Mouse (Mus musculus): ENCODE measurements at regions not wholly inside any gene's neighbourhood (a gene's known extent, or its start where the extent isn't known, plus 50 kb on each side); places are given as distances from the start of the nearest gene placed in this dataset.

GRCm38 (mm10) chr4:12620059-12620755 lies 448.4 kb upstream of the Fam92a start:
- dilution Hi-C loops (cut with MboI; ENCODE audit: extremely low pct_ligation_motif_present, extremely low pct_unique_long_range_greater_than_20kb, low sequenced_read_pairs), result no loop called here
- Histone ChIP-seq H3K79me2 (replicated peaks; ENCODE audit: control insufficient read depth, extremely low read depth, insufficient read depth, poor library complexity, severe bottlenecking) (no peaks in the 10 kb centered on the region), H3K9me3 (replicated peaks; ENCODE audit: low read length) (no peaks in the 10 kb centered on the region), H3K9ac (ENCODE audit: insufficient read depth, low read depth) (no peak overlapping the region), H3K27ac (ENCODE audit: insufficient read depth, low read depth) (no peak overlapping the region), H3K36me3 (replicated peaks in 1 of 2; ENCODE audit: control insufficient read depth in 1 of 2, insufficient read depth in 1 of 2, low read length in 1 of 2) (no peaks in the 10 kb centered on the region), H3K4me2 (ENCODE audit: insufficient read depth, low read depth, poor library complexity, severe bottlenecking) (no peak overlapping the region), H3K27me3 (replicated peaks) (no peaks in the 10 kb centered on the region), H3K4me3 (replicated peaks in 1 of 3; ENCODE audit: low read depth in 2 of 3, low read length in 2 of 3, poor library complexity in 1 of 3) (no peak overlapping the region), H3K4me1 (ENCODE audit: control insufficient read depth in 1 of 2, insufficient read depth in 2 of 2) (no peaks in the 10 kb centered on the region)
- in situ Hi-C loops (cut with MboI; ENCODE audit: low pct_ligation_motif_present, low pct_unique_long_range_greater_than_20kb, low sequenced_read_pairs), result no loop called here
- DNase-seq (ENCODE audit: extremely low read depth), result no peak
- TF ChIP-seq BHLHE40 (IDR thresholded peaks at IDR 0.05; ENCODE audit: low read depth, low read length), result no peak
- TF ChIP-seq E2F4 (IDR thresholded peaks at IDR 0.05; ENCODE audit: insufficient replicate concordance, low read depth, low read length), result no peak
- TF ChIP-seq POLR2A (IDR thresholded peaks at IDR 0.05; ENCODE audit: low read depth, low read length), result no peak
- TF ChIP-seq MXI1 (IDR thresholded peaks at IDR 0.05; ENCODE audit: low read depth, low read length), result no peak
- TF ChIP-seq JUND (conservative IDR thresholded peaks at IDR 0.05; ENCODE audit: low read depth, low read length), result no peak
- no peak for TF ChIP-seq CTCF (conservative IDR thresholded peaks at IDR 0.05 in 1 of 2, IDR thresholded peaks at IDR 0.05 in 1 of 2; ENCODE audit: low read depth in 2 of 2, low read length in 2 of 2)
- no peak for TF ChIP-seq CHD1 (IDR thresholded peaks at IDR 0.05; ENCODE audit: low read depth, low read length)
- no peak for TF ChIP-seq UBTF (IDR thresholded peaks at IDR 0.05; ENCODE audit: low read depth, low read length)
- no peak for TF ChIP-seq MAZ (IDR thresholded peaks at IDR 0.05; ENCODE audit: low read depth, low read length)
- TF ChIP-seq MEF2A (IDR thresholded peaks at IDR 0.05; ENCODE audit: borderline replicate concordance, low read depth, low read length), result no peak

DNA sequence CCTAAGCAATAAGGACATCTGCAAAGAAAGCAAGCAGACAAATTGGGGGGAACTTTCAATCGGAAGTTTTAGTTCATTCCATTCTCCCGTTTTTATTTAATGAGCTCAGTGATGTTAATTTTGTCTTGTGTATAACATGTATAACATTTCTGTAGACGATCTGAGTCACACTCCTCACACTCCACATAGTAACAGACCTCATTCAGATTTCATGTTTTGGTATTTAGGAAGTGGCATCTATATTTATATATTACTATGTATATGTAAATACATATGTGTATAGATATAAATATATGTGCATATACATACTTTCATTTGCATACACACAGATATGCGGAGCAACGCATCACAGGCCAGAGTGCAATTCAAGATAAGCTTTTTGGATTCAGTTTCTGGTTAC lies 444.9 kb upstream of the Fam92a start:
- H3K9me3 ChIP-seq (replicated peaks; ENCODE audit: low read length), result no peaks in the 10 kb centered on the region
- no peaks in the 10 kb centered on the region for H3K27me3 ChIP-seq (replicated peaks)
- in situ Hi-C loops (cut with MboI; ENCODE audit: low pct_ligation_motif_present, low pct_unique_long_range_greater_than_20kb, low sequenced_read_pairs), result no loop called here

More for the DNA sequence above, 444.9 kb upstream of the Fam92a start:
- no peak overlapping the region for H3K4me2 ChIP-seq (ENCODE audit: insufficient read depth, low read depth, poor library complexity, severe bottlenecking)
- DNase-seq (ENCODE audit: extremely low read depth), result no peak
- H3K79me2 ChIP-seq (replicated peaks; ENCODE audit: control insufficient read depth, extremely low read depth, insufficient read depth, poor library complexity, severe bottlenecking), result no peaks in the 10 kb centered on the region
- no peak for TF ChIP-seq POLR2A (IDR thresholded peaks at IDR 0.05; ENCODE audit: low read depth, low read length)
- no peak for TF ChIP-seq E2F4 (IDR thresholded peaks at IDR 0.05; ENCODE audit: insufficient replicate concordance, low read depth, low read length)
- no peak for TF ChIP-seq POLR2AphosphoS2 (IDR thresholded peaks at IDR 0.05; ENCODE audit: low read depth, low read length)
- TF ChIP-seq CHD2 (IDR thresholded peaks at IDR 0.05; ENCODE audit: low read length), result no peak
- TF ChIP-seq MYC (IDR thresholded peaks at IDR 0.05; ENCODE audit: low read depth, low read length), result no peak
- TF ChIP-seq JUND (conservative IDR thresholded peaks at IDR 0.05; ENCODE audit: low read depth, low read length), result no peak
- TF ChIP-seq ELF1 (IDR thresholded peaks at IDR 0.05; ENCODE audit: low read depth, low read length), result no peak
- TF ChIP-seq MXI1 (IDR thresholded peaks at IDR 0.05; ENCODE audit: low read depth, low read length), result no peak
- no peak for TF ChIP-seq TBP (conservative IDR thresholded peaks at IDR 0.05; ENCODE audit: low read depth, low read length)
- no peak for TF ChIP-seq CTCF (conservative IDR thresholded peaks at IDR 0.05 in 1 of 2, IDR thresholded peaks at IDR 0.05 in 1 of 2; ENCODE audit: low read depth in 2 of 2, low read length in 2 of 2)
- no peak for TF ChIP-seq CHD1 (IDR thresholded peaks at IDR 0.05; ENCODE audit: low read depth, low read length)
- no peak for TF ChIP-seq NELFE (IDR thresholded peaks at IDR 0.05; ENCODE audit: low read depth, low read length)
- no peak for TF ChIP-seq MEF2A (IDR thresholded peaks at IDR 0.05; ENCODE audit: borderline replicate concordance, low read depth, low read length)
- no peak overlapping the region for H3K27ac ChIP-seq (ENCODE audit: insufficient read depth, low read depth)
- no peak overlapping the region for H3K4me3 ChIP-seq (replicated peaks in 1 of 3; ENCODE audit: low read depth in 2 of 3, low read length in 2 of 3, poor library complexity in 1 of 3)
- H3K4me1 ChIP-seq (ENCODE audit: control insufficient read depth in 1 of 2, insufficient read depth in 2 of 2), result peaks cover 0 to 2% of the 10 kb centered on the region in 2 experiments; a peak in 3 of 4 replicates
- dilution Hi-C loops (cut with MboI; ENCODE audit: extremely low pct_ligation_motif_present, extremely low pct_unique_long_range_greater_than_20kb, low sequenced_read_pairs), result no loop called here
- H3K36me3 ChIP-seq (replicated peaks in 1 of 2; ENCODE audit: control insufficient read depth in 1 of 2, insufficient read depth in 1 of 2, low read length in 1 of 2), result no peaks in the 10 kb centered on the region
- no peak overlapping the region for H3K9ac ChIP-seq (ENCODE audit: insufficient read depth, low read depth)
